Mouse (Mus musculus): Measurements from ENCODE around the gene Klhdc4.

The Klhdc4 gene

GRCm38 (mm10) chr8:121850018-121850417, 20.6 kb upstream of the Klhdc4 start:
- in situ Hi-C loops (cut with MseI, MboI): loop anchor here (5.0 kb wide), 2 partner anchors 57 to 82 kb away; partner anchors contain the start of gene Slc7a5 (in 1 of the 2)

GRCm38 (mm10) chr8:121849303-121849702, 19.9 kb upstream of the Klhdc4 start:
- in situ Hi-C loops (cut with MseI, MboI): loop anchor here in 1 of 2 experiments (5.0 kb wide), 1 partner anchor 63 kb away; no protein-coding TSS in a partner anchor

DNA sequence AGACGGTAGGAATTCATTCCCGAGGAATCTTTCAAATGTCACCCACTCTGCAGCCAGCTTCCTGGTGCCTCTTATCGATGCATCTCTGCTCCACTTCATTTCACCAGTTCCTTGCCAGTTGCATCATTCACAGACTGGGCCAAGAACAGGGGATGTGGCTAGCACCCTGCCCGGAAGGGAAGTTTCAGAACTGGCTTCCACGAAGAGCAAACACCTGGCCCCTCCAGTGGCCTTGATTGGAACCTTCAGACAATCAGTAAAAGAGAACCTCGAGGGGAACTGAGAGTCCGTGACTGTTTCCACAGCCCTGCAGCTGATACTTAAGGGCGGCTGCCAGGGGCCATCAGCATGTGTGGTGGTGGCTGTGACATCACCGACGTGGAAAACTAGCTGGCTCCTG, 19.1 kb upstream of the Klhdc4 start:
- in situ Hi-C loops (cut with MseI, MboI): loop anchor here in 1 of 2 experiments (5.0 kb wide), 1 partner anchor 64 kb away; no protein-coding TSS in a partner anchor

GRCm38 (mm10) chr8:121847987-121848386, 18.6 kb upstream of the Klhdc4 start:
- in situ Hi-C loops (cut with MseI, MboI): loop anchor here in 1 of 2 experiments (5.0 kb wide), 1 partner anchor 64 kb away; no protein-coding TSS in a partner anchor

DNA sequence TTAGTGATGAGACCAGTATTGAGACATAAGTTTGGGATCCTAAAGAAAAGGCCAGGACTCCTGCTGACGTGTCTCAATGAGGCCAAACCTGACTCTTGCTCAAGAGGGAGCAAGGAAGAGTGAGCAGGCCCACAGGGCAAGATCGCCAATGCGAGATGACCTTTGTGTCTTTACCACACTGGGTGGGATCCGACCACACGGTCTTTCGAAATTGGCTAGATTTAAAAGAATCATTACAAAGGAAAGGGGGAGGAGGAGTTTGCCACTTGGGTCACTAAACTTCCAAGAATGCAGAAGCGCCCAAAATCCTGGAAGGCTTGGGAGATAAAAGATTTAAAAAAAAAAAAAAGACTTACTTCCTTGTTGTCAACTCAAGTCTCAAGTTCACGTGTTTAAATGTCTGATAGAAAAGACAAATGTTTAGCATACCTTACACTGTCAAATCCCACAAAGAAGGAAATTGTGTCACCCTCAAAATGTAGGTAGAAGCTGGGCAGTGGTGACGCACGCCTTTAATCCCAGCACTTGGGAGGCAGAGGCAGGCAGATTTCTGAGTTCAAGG, 18.0 kb upstream of the Klhdc4 start:
- in situ Hi-C loops (cut with MseI, MboI): loop anchor here in 1 of 2 experiments (5.0 kb wide), 1 partner anchor 65 kb away; no protein-coding TSS in a partner anchor

DNA sequence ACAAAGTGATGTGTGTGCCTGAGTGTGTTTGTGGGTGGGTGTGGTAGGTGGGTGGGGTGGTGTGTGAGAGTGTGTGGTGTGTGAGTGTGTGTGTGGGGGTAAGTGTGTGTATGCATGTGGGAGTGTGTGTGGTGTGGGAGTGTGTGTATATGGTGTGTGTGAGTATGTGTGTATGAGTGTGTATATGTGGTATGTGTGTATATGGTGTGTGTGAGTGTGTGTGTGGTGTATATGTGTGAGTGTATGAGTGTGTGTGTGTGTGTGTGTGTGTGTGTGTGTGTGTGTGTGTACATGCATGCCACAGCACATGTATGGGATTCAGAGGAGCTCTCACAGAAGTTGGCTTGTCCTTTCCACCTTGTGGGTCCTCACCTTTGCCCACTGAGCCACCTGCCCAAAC, 17.4 kb upstream of the Klhdc4 start:
- in situ Hi-C loops (cut with MseI, MboI): loop anchor here in 1 of 2 experiments (5.0 kb wide), 1 partner anchor 65 kb away; no protein-coding TSS in a partner anchor

DNA sequence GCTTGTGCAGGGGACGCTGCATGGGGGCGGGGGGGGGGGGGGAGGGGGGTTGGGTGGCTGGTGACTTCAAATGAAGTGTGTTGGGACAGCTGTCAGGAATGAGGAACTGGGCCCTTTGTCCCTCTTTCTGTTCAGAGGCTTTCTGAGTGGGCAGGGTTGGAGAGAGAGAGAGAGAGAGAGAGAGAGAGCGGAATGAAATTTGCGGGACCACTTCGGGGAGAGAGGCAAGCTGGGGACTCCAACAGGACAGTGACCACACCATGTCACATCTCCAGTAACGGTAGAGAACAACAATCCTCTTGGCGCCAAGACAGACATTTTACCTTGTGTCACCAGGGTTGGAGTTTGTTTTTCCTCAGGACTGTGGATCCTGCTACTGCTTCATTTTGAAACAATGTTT, 15.4 kb upstream of the Klhdc4 start:
- in situ Hi-C loops (cut with MseI, MboI): loop anchor here in 1 of 2 experiments (5.0 kb wide), 1 partner anchor 68 kb away; no protein-coding TSS in a partner anchor

DNA sequence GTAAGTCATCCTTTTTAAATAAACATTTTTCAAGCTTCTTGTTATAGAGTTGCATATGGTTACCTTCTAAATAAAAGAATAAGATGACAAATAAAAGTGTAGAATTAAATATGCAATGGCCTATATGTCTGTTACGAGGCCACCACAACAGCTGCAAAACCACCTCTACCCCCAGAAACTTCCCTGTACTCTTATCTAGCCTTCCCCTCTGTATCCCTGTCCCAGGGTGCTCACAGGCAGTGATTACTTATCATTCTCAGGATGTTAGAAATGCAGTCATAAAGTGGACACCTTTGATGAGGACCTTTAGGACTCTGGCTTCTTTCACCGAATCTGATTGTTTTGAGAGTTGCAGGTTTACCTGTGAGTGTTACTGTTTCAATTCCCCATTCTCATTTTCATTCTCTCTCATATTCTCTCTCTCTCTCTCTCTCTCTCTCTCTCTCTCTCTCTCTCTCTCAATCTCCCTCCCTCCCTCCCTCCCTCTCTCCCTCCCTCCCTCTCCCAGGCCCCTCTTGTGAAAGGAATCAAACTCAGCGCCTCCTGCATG, 13.9 kb upstream of the Klhdc4 start:
- in situ Hi-C loops (cut with MseI, MboI): no loop called here

DNA sequence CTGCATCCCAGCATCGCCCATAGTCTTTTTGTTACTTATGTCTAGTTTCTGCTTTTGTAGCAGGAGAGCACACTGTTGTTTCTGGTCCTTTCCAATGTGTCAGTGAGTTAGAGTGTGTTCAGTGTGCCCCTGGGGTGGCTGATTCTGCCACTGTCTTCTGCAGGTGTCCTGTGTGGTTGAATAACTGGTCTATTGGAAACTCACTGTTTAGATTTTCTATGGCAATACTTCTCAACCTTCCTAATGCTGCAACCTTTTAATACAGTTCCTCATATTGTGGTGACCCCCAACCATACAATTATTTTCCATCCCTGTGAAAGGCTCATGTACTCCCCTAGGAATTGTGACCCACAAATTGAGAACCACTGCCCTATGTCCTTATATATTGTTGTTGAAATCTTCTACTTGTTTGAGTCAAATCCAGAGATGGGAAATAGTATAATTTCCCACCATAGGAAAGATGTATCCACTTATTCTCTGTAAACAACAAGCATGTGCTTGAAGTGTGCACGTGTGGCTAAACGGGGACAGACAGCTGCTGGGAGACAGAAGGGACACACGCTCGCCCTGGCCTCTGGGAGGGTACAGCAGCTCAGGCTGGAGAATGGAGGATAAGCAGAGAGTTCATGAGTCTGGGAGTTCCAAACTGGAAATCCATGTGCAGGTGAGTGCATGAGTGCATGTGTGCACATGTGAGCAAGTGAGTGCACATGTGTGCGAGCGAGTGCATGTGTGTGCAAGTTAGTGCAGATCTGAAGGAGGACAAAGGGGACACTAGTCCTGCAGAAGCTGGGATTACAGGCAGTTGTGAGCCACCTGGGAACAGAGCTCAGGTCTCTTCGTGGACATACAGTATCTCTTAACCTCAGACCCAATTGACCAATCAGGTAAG, 12.9 kb upstream of the Klhdc4 start:
- in situ Hi-C loops (cut with MseI, MboI): no loop called here

DNA sequence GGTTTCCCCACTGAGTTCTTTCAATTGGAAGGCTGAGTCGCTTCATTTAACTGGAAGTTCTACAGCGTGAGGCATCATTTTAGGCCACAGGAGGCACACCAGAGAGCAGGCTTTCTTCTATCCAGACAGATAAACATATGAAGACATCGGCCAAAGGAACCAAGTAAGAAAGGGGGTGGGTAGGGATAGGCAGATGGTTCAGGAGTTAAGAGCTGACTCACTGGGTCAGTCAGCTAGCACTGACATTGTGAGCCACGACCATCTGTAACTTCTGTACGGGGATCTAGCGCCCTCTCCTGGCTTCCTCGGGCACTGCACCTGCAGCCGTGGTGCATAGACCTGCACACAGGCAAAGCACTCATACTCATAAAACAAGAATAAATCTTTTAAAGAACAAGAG, 11.9 kb upstream of the Klhdc4 start:
- in situ Hi-C loops (cut with MseI, MboI): no loop called here

- in situ Hi-C loops (cut with MseI, MboI): no loop called here
Measured at GRCm38 (mm10) chr8:121832503-121832902, 3.1 kb upstream of the Klhdc4 start.

- in situ Hi-C loops (cut with MseI, MboI): no loop called here
Measured at GRCm38 (mm10) chr8:121832061-121832460, 2.7 kb upstream of the Klhdc4 start.

GRCm38 (mm10) chr8:121829777-121830362, 501 bp upstream of the Klhdc4 start:
- in situ Hi-C loops (cut with MseI, MboI): no loop called here

- in situ Hi-C loops (cut with MseI, MboI): no loop called here
Measured at GRCm38 (mm10) chr8:121828376-121829023, 869 bp downstream of the Klhdc4 start.

GRCm38 (mm10) chr8:121827726-121828125, 1.6 kb downstream of the Klhdc4 start:
- in situ Hi-C loops (cut with MseI, MboI): no loop called here

DNA sequence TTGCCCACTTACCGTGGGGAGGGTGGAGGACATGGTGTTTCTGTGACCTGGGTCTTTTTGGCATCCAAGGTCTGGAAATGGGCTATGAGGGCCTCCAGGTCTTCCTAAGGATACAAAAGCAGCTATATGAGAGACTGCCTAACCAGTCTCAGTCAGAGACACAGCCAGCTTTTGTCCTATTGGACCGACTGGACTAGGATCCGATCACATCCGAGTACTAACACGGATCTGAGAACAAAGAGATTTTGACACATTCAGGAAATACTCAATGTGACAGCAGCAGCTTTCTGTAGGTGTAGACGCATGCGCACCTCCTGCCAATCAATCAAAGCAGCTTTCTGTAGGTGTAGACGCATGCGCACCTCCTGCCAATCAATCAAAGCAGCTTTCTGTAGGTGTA, 7.6 kb downstream of the Klhdc4 start:
- in situ Hi-C loops (cut with MseI, MboI): no loop called here

- in situ Hi-C loops (cut with MseI, MboI): no loop called here
Measured at GRCm38 (mm10) chr8:121821320-121821719, 8.0 kb downstream of the Klhdc4 start.

DNA sequence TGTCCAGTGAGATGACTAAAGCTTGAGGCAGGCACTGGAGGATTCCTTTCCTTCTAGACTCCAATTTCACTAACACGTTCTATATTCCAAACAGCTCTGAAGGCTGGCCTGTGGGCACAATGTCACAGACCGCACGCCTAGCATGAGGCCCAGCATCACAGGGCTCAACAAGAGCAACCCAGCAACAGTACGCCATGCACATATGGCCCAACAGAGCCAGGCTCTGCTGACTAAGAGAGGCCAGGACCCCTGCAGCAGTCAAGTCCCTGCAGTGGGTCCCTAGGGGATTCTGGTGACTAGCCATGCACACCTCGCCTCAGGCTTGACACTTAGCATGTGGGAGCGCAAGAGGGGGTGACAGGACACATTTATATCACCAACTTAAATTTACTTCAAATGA, 8.5 kb downstream of the Klhdc4 start:
- in situ Hi-C loops (cut with MseI, MboI): no loop called here

DNA sequence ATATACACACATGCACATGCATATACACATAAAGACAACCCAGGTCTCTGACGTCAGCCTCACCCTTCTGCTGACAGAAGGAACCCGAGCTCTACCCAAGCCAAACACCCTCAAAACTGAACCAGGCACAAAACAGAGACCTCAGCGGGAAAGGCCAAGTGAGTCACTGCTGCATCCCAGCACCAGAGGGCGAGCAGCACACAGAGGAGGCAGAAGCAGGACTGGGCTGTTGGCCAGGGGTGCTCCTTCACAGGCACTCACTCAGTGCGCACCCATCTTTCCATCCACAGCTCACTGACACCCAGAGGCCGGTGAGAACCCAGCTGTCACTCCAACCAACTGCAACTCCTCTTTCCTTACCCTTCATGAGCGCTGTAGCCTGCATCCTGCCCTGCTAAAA, 11.1 kb downstream of the Klhdc4 start:
- in situ Hi-C loops (cut with MseI, MboI): no loop called here

- in situ Hi-C loops (cut with MseI, MboI): no loop called here
Measured at GRCm38 (mm10) chr8:121811931-121812570, 17.3 kb downstream of the Klhdc4 start.

DNA sequence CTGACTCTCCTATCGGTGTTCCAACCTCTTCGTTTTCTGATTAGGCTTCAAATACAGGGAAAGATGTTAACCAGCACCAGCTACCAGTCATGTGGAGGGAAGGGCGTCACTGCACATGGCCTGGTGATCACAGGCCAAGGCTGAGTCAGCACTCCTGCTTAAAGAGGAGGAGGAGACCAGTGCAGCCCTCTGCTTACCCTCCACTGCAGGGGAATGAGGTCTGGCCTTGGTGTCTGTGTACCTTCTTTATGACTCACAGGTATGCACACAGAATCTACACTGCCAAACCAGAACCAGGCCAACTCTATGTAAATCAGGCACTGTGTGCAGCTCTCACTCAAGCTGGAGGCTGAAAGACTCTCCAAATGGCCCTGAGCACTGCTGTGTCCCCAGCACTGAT, 17.9 kb downstream of the Klhdc4 start:
- in situ Hi-C loops (cut with MseI, MboI): no loop called here

Measured in mouse trophoblast stem cell (cell line).